Mouse (Mus musculus) B cell, adult 62 days (primary cell): ENCODE data around the gene Eml6. TPM values are rescaled to one million over a fixed set of nuclear protein-coding genes. Genes with fewer than 3 reads are reported as not detected.

Source experiments
- total RNA-seq: library from RNA; stranded (reverse); gene quantifications from 4 replicates; pipeline ENCODE4 v1.2.4, GENCODE M21; 2023

Eml6 gene
- total RNA-seq = 0.88 to 2.4 TPM (median 1.3 TPM) in 4 replicates

GRCm38 (mm10) chr11:30025835-30026472 lies at the start of gene Eml6:
Gene Eml6 (minus strand): TSS chr11:30026033.

GRCm38 (mm10) chr11:29825271-29825718 lies 200.5 kb downstream of the Eml6 start, which contains the start of gene 4931440F15Rik:
Gene 4931440F15Rik (minus strand): TSS chr11:29825668.

Other genes with a start within 250 kb of the Eml6 start
- gene 4931440F15Rik, start 200.4 kb downstream of the Eml6 start, total RNA-seq = 0.26 to 0.60 TPM (median 0.30 TPM) in 4 replicates
- gene Sptbn1, start 242.1 kb upstream of the Eml6 start, total RNA-seq = 204 to 215 TPM (median 209 TPM) in 4 replicates